Mouse (Mus musculus) forebrain, embryonic 13.5 days (tissue): ENCODE data around the gene Tob1. TPM values are rescaled to one million over a fixed set of nuclear protein-coding genes. Genes with fewer than 3 reads are reported as not detected.

Experiments
- ATAC-seq: fragments of 200-750 bp; cut with Nextera tagmentation; 2 replicates; pipeline ENCODE4 v1.8.0; 2017
- H3K27ac ChIP-seq: fragments of 300-500 bp; sonication (generic); 2 replicates; pipeline ENCODE4 v1.5.1; 2015; ENCODE audit warnings: inconsistent platforms, mild to moderate bottlenecking, moderate library complexity
- H3K27me3 ChIP-seq: fragments of 300-500 bp; sonication (generic); 2 replicates; pipeline ENCODE4 v1.6.1; 2015; ENCODE audit warnings: mild to moderate bottlenecking, inconsistent platforms
- H3K36me3 ChIP-seq: fragments of 300-500 bp; sonication (generic); 2 replicates; pipeline ENCODE4 v1.6.1; 2015; ENCODE audit warnings: mild to moderate bottlenecking, inconsistent platforms; ENCODE audit not compliant: poor library complexity, severe bottlenecking
- H3K4me1 ChIP-seq: fragments of 300-500 bp; sonication (generic); 2 replicates; pipeline ENCODE4 v1.6.1; 2015; ENCODE audit warnings: inconsistent platforms
- H3K4me2 ChIP-seq: fragments of 300-500 bp; sonication (generic); 2 replicates; pipeline ENCODE4 v1.6.1; 2015; ENCODE audit warnings: inconsistent platforms, mild to moderate bottlenecking, moderate library complexity
- H3K4me3 ChIP-seq: fragments of 300-500 bp; sonication (generic); 2 replicates; pipeline ENCODE4 v1.5.1; 2015; ENCODE audit warnings: mild to moderate bottlenecking, inconsistent platforms
- H3K9ac ChIP-seq: fragments of 300-500 bp; sonication (generic); 2 replicates; pipeline ENCODE4 v1.6.1; 2015; ENCODE audit warnings: mild to moderate bottlenecking, inconsistent platforms
- H3K9me3 ChIP-seq: fragments of 300-500 bp; sonication (generic); replicated peaks from 2 replicates; pipeline ENCODE4 v1.6.1; 2016; ENCODE audit warnings: inconsistent platforms
- WGBS: fragments of 180-500 bp; shearing (Covaris S2); methylation state at CpG from one replicate; pipeline ENCODE4 v1.1.7; 2015; 5-methylcytosine and 5-hydroxymethylcytosine counted together
- polyA plus RNA-seq: library from polyadenylated mRNA; unstranded; fragments of >200 nt; fragmentation: Nextera tagmentation; extraction: Ambion mirVana; gene quantifications from 2 replicates; pipeline ENCODE4 v1.2.1, GENCODE M21; 2015

Gene Tob1
- polyA plus RNA-seq, 1 experiment from 2014 or later, result 41.0 TPM

DNA sequence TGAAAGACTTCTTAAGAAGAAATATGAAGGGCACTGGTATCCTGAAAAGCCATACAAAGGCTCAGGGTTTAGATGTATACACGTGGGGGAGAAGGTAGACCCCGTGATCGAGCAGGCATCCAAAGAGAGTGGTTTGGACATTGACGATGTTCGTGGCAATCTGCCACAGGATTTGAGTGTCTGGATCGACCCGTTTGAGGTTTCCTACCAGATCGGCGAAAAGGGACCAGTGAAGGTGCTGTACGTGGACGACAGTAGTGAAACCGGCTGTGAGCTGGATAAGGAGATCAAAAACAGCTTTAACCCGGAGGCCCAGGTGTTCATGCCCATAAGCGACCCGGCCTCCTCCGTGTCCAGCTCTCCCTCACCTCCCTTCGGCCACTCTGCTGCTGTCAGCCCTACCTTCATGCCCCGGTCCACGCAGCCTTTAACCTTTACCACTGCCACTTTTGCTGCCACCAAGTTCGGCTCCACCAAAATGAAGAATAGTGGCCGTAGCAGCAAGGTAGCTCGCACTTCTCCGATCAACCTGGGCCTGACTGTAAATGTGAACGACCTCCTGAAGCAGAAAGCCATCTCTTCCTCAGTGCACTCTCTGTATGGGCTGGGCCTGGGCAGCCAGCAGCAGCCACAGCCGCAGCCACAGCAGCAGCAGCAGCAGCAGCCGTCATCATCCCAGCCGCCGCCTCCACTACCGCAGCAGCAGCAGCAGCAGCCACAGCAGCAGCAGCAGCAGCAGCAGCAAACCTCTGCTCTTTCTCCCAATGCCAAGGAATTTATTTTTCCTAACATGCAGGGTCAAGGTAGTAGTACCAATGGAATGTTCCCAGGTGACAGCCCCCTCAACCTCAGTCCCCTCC, 2.7 kb downstream of the Tob1 start:
- Histone ChIP-seq H3K4me2 (peak overlapping the region; percentile 79), H3K27ac (no peak overlapping the region), H3K4me3 (peak overlapping the region; percentile 72), H3K9me3 (no peaks in the 10 kb centered on the region), H3K27me3 (no peaks in the 10 kb centered on the region), H3K4me1 (peaks cover 30% of the 10 kb centered on the region), H3K36me3 (peaks cover 12% of the 10 kb centered on the region), H3K9ac (peak overlapping the region; percentile 92)
- no peak for ATAC-seq
- WGBS, result 87% methylated on average over 29 of the region's 29 CpGs

DNA sequence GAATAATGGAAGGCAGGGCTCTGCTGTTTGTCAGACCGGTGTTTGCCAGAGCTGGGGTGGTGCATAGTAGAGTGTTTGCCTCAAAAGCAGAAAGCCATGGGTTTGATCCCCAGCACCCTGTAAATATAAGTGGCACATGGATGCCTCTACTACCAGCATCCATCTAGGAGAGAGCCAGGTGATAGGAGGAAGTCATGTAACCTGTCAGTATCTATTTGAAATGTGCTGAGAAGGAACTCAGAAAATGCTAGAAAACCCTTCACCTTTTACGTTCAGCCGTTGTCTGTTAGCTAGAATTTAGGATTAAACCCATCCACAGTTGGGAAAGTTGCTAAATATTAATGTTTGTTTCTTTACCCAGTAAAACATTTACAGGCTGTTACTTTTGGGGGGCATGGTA, 4.3 kb downstream of the Tob1 start:
- 96% methylated on average over 3 of the region's 3 CpGs for WGBS
- Histone ChIP-seq H3K4me2 (no peak overlapping the region), H3K27ac (no peak overlapping the region)

DNA sequence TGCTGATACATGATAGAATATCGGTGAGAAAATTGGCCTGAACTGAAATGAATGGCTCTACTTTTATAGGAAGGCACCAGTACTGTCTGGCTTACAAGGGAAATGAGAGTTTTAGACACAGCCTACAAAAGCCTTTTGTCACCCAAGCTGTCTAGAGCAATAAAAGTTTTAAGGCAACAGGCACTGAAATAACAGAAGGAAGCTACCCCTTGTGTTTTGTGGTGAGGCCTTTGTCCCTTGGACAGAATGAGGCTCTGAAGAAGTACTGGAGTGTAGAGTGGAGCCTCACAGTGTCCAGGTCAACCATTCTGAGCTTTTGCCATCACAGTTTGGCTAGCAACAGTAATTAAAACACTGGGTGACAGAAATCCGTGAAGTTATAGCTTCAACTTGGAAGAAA, 5.0 kb downstream of the Tob1 start:
- no peak for ATAC-seq
- Histone ChIP-seq H3K4me2 (no peak overlapping the region), H3K27me3 (no peaks in the 10 kb centered on the region), H3K9ac (no peak overlapping the region), H3K9me3 (no peaks in the 10 kb centered on the region), H3K27ac (no peak overlapping the region), H3K4me3 (no peak overlapping the region), H3K36me3 (peaks cover 12% of the 10 kb centered on the region), H3K4me1 (peaks cover 28% of the 10 kb centered on the region)
- 46% methylated on average over 2 of the region's 2 CpGs for WGBS

More for the DNA sequence above, 4.3 kb downstream of the Tob1 start:
- Histone ChIP-seq H3K4me3 (no peak overlapping the region), H3K4me1 (peaks cover 28% of the 10 kb centered on the region), H3K9ac (no peak overlapping the region), H3K27me3 (no peaks in the 10 kb centered on the region), H3K36me3 (peaks cover 12% of the 10 kb centered on the region), H3K9me3 (no peaks in the 10 kb centered on the region)
- no peak for ATAC-seq

DNA sequence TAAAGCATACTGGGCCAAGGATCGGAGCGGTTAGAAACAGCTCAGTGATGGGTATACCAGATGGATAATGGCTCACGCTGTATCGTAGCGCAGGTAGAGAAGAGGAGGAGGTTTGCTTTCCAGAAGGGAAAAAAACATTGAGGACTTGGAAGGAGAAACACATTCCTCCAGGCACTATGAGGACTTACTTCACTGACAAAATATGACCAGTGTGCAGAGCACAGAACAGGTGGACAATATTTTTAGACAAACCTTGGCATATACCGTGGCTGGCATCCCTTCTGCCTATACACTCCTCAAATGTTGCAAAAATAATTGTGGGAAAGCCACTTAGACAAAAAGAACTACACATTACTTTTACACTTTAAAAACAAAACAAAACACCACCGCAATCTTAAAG, 10.0 kb downstream of the Tob1 start:
- H3K27me3 ChIP-seq, result no peaks in the 10 kb centered on the region
- peaks cover under 1% of the 10 kb centered on the region; the same call in 1 of the 2 replicates for H3K4me1 ChIP-seq
- ATAC-seq, result no peak
- 96% methylated on average over 7 of the region's 7 CpGs for WGBS
- no peak overlapping the region for H3K4me2 ChIP-seq
- no peaks in the 10 kb centered on the region for H3K9me3 ChIP-seq
- H3K4me3 ChIP-seq, result no peak overlapping the region
- no peak overlapping the region for H3K9ac ChIP-seq
- H3K36me3 ChIP-seq, result no peaks in the 10 kb centered on the region
- H3K27ac ChIP-seq, result no peak overlapping the region

- H3K9me3 ChIP-seq, result no peaks in the 10 kb centered on the region
- no peaks in the 10 kb centered on the region for H3K36me3 ChIP-seq
- H3K4me3 ChIP-seq, result no peak overlapping the region
- no peak overlapping the region for H3K27ac ChIP-seq
- peaks cover 6% of the 10 kb centered on the region for H3K4me1 ChIP-seq
- 87% methylated on average over 9 of the region's 9 CpGs for WGBS
- no peak for ATAC-seq
- H3K27me3 ChIP-seq, result no peaks in the 10 kb centered on the region
- H3K9ac ChIP-seq, result no peak overlapping the region
- H3K4me2 ChIP-seq, result no peak overlapping the region
These were observed 12.3 kb downstream of the Tob1 start for GRCm38 (mm10) chr11:94223531-94223930.

- no peak overlapping the region for H3K27ac ChIP-seq
- WGBS, result 42% methylated on average over 7 of the region's 7 CpGs
- no peaks in the 10 kb centered on the region for H3K9me3 ChIP-seq
- H3K27me3 ChIP-seq, result no peaks in the 10 kb centered on the region
- no peak overlapping the region for H3K4me3 ChIP-seq
- no peak overlapping the region for H3K9ac ChIP-seq
- no peaks in the 10 kb centered on the region for H3K36me3 ChIP-seq
- H3K4me2 ChIP-seq, result no peak overlapping the region
- H3K4me1 ChIP-seq, result peaks cover 16% of the 10 kb centered on the region
- ATAC-seq, result 0 out of 2 replicates have a peak, but pooled peaks have one; percentile 19
These were observed 14.7 kb downstream of the Tob1 start for GRCm38 (mm10) chr11:94225985-94226384.

DNA sequence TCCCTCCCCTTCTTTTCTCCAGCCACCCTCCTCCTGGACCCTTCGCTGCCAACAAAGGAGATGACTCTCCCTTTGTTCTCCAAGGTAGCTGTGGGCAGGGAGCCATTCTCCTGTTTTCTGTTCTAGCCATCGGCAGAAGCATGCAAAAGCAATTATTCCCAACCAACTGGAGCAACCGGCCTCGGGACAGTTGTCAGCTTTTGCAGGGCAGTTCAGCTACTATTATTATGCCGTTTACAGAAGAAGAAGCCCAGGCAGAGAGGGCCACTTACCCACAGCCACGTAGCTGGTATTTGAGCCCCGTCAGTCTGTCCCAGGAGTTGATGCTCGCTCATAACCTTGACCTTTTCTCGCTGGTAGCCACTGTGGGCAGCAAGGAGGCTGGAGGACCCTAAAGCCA, 17.2 kb downstream of the Tob1 start:
- no peak overlapping the region for H3K4me3 ChIP-seq
- WGBS, result 33% methylated on average over 9 of the region's 9 CpGs
- no peaks in the 10 kb centered on the region for H3K36me3 ChIP-seq
- H3K4me2 ChIP-seq, result 0 out of 2 replicates have a peak overlapping the region, but pooled peaks have one; percentile 5
- no peak overlapping the region for H3K27ac ChIP-seq
- H3K9me3 ChIP-seq, result no peaks in the 10 kb centered on the region
- ATAC-seq, result no peak
- no peak overlapping the region for H3K9ac ChIP-seq
- H3K27me3 ChIP-seq, result no peaks in the 10 kb centered on the region
- peaks cover 17% of the 10 kb centered on the region for H3K4me1 ChIP-seq

GRCm38 (mm10) chr11:94229207-94229960, 18.1 kb downstream of the Tob1 start:
- Histone ChIP-seq H3K9me3 (no peaks in the 10 kb centered on the region), H3K9ac (no peak overlapping the region), H3K27ac (no peak overlapping the region), H3K36me3 (no peaks in the 10 kb centered on the region), H3K4me3 (no peak overlapping the region), H3K4me2 (no peak overlapping the region), H3K4me1 (peaks cover 20% of the 10 kb centered on the region), H3K27me3 (no peaks in the 10 kb centered on the region)
- no peak for ATAC-seq
- 81% methylated on average over 5 of the region's 5 CpGs for WGBS

- 84% methylated on average over 8 of the region's 8 CpGs for WGBS
- Histone ChIP-seq H3K4me1 (peaks cover 20% of the 10 kb centered on the region), H3K9me3 (no peaks in the 10 kb centered on the region), H3K4me3 (no peak overlapping the region), H3K4me2 (no peak overlapping the region), H3K36me3 (no peaks in the 10 kb centered on the region), H3K27ac (no peak overlapping the region), H3K9ac (no peak overlapping the region), H3K27me3 (no peaks in the 10 kb centered on the region)
- ATAC-seq, result no peak
These were observed 19.0 kb downstream of the Tob1 start for GRCm38 (mm10) chr11:94230244-94230643.

DNA sequence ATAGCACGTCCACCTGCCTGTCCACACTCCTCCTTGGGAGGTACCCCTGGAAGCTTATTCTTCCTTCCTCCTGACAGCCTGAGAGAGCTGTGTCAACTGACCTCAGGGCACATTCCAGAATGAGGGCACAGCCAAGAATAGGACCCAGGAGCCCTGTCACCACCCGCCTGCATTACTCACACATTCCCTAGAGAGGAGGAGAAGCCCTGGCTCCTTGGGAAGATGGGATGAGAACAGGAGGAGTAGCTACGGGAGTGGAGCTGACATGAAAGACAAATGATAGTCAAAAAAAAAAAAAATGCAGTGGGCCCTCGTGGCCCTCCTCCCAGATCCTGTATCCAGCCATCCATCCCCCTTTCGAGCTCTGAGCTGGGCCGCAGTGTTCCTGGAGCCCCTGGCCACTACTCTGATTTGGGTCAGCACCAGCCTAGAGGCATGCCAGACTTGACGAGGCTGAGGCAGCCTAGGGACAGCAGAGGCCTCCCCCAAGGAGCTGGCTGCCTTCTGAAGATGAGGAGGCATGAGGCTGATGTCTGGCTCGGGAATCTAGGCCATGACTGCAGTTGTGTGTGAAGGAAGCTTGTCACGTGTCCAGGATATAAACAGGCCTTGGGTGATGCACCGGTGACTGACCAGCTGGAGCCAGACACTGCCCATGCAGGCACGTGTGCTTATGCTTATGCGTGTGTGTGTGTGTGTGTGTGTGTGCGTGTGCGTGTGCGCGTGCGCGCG, 20.7 kb downstream of the Tob1 start:
- no peaks in the 10 kb centered on the region for H3K9me3 ChIP-seq
- H3K9ac ChIP-seq, result no peak overlapping the region
- H3K4me3 ChIP-seq, result no peak overlapping the region
- H3K4me1 ChIP-seq, result peaks cover 20% of the 10 kb centered on the region
- no peaks in the 10 kb centered on the region for H3K27me3 ChIP-seq
- no peak for ATAC-seq
- no peak overlapping the region for H3K27ac ChIP-seq
- H3K36me3 ChIP-seq, result no peaks in the 10 kb centered on the region
- WGBS, result 79% methylated on average over 19 of the region's 19 CpGs
- H3K4me2 ChIP-seq, result no peak overlapping the region

DNA sequence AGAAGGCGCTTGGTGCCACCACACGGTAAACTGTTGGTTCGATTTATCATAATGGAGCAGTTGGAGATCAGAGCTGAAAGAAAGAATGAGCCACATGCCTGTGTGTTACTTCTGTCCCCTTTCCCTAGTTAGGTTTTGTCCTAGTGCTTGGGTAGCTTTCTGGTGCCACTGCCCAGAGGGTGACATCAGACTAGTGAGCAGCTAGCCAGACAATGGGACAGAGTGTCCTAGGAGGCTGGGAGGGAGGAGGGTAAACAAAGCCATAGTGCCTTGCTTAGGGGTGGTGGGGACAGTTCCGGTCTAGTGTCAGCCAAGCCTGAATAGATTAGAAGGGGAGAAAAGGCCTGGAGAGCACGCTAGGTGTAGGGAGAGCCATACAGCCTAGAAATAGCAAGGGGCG, 22.2 kb downstream of the Tob1 start:
- Histone ChIP-seq H3K4me3 (no peak overlapping the region), H3K27ac (no peak overlapping the region; the same call in 1 of the 2 replicates), H3K9me3 (no peaks in the 10 kb centered on the region), H3K9ac (no peak overlapping the region), H3K27me3 (no peaks in the 10 kb centered on the region), H3K36me3 (no peaks in the 10 kb centered on the region), H3K4me1 (peaks cover 15% of the 10 kb centered on the region), H3K4me2 (no peak overlapping the region)
- no peak for ATAC-seq
- 51% methylated on average over 6 of the region's 6 CpGs for WGBS

DNA sequence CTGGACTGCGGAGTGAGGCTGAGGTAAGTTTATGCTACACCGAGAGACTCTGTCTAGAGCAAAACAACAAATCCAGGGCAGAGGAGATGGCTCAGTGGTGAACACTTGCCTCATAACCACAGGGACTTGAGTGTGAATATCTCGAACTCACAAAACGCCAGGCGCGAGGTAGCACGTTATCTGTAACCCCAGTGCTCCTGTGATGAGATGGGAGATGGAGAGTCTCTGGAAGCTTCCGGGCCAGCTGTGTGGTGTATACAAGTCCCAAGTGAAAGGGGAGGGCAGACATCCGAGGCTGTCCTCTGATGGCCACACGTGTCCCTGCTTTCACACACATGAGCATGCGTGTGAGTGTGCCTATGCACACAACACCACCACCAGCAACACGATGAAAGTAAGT, 23.1 kb downstream of the Tob1 start:
- no peak overlapping the region for H3K9ac ChIP-seq
- H3K4me1 ChIP-seq, result 0 out of 2 replicates have a peak, but pooled peaks cover 8% of the 10 kb centered on the region
- H3K9me3 ChIP-seq, result no peaks in the 10 kb centered on the region
- H3K4me3 ChIP-seq, result no peak overlapping the region
- no peak overlapping the region for H3K4me2 ChIP-seq
- no peak overlapping the region for H3K27ac ChIP-seq
- no peaks in the 10 kb centered on the region for H3K27me3 ChIP-seq
- no peak for ATAC-seq
- 92% methylated on average over 12 of the region's 12 CpGs for WGBS
- H3K36me3 ChIP-seq, result no peaks in the 10 kb centered on the region
